Mouse (Mus musculus) ES-Bruce4 (cell line): Measurements from ENCODE around the gene Zfp276.

Source experiments
- CTCF ChIP-seq: IDR thresholded peaks from one replicate; pipeline ENCODE4 v1.8.1; 2011; ENCODE audit warnings: low read depth, low read length
- EP300 ChIP-seq: IDR thresholded peaks from 2 replicates; pipeline ENCODE4 v1.6.1; 2011; ENCODE audit warnings: low read depth, low read length; ENCODE audit not compliant: insufficient read depth
- POLR2A ChIP-seq: IDR thresholded peaks from one replicate; pipeline ENCODE4 v1.8.1; 2011; ENCODE audit warnings: low read length; ENCODE audit not compliant: insufficient read depth

DNA sequence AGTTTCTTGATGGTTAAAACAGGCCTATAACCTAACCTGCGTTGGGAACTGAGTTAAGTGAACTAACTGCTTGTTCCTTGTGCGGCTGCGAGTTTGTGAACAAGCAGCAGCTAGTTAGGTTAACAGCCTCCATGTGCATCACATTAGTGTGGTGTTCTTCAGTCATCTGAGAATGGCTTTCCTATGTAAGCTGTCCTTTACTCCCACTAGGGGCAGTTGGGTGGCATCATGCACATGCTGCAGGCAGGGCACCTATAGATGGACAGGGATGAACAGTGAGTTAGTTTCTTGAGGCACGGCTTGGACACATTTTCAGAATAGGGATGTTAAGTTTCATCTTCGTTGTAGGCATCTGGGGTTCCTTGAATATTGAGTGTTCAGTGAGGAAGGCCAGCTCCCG, 1.2 kb downstream of the Zfp276 start:
- TF ChIP-seq CTCF, result no peak
- TF ChIP-seq POLR2A, result no peak
- TF ChIP-seq EP300, result no peak
